Mouse (Mus musculus): ENCODE data around the gene 9530077C05Rik.

DNA sequence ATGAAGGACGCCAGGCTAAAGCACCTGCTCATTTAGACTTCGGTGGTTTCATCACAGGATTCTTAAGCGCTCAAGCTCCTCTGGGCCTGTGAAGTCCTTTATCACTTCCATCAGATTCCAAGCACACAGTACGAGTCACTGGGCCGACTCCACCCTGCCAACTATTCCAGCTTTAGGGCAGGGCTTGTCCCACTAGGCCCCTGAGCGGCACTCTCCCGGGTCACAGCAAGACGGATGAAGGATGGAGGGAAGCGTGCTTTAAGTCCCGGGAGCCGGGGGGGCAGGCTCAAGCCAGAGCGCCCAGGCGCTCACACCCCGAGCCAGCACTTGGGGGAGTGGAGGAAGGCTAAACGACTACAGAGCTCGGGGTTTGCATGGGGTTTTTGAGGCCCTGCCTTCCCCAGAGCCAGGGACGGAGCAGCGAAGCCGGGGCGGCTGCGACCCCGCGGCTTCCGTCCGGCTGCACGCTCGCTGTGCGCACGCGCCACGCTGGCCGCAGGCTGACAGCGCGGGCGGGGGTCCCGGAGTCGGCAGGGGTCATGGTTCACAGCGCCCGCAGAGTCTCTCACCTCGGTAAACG lies 22.8 kb upstream of the 9530077C05Rik start:
- TF ChIP-seq POLR2A (IDR thresholded peaks at IDR 0.05; ENCODE audit: insufficient read depth, low read depth, low read length) (no peak), CTCF (IDR thresholded peaks at IDR 0.05; ENCODE audit: insufficient read depth, low read depth, low read length) (no peak)
